Mouse (Mus musculus) ES-E14 (cell line): ENCODE data around the gene Ip6k1.

Experiments
- CHD2 ChIP-seq: IDR thresholded peaks from 2 replicates; pipeline ENCODE4 v1.6.1; 2014; ENCODE audit warnings: mild to moderate bottlenecking, low read depth, low read length, inconsistent platforms
- HCFC1 ChIP-seq: IDR thresholded peaks from 2 replicates; pipeline ENCODE4 v1.6.1; 2012; ENCODE audit warnings: low read length, inconsistent platforms, borderline replicate concordance; ENCODE audit not compliant: insufficient read depth
- MAFK ChIP-seq: IDR thresholded peaks from 2 replicates; pipeline ENCODE4 v1.6.1; 2014; ENCODE audit warnings: mild to moderate bottlenecking, low read depth, low read length, inconsistent platforms; ENCODE audit not compliant: insufficient read depth
- ZNF384 ChIP-seq: IDR thresholded peaks from 2 replicates; pipeline ENCODE4 v1.6.1; 2012; ENCODE audit warnings: low read depth, low read length, inconsistent platforms

DNA sequence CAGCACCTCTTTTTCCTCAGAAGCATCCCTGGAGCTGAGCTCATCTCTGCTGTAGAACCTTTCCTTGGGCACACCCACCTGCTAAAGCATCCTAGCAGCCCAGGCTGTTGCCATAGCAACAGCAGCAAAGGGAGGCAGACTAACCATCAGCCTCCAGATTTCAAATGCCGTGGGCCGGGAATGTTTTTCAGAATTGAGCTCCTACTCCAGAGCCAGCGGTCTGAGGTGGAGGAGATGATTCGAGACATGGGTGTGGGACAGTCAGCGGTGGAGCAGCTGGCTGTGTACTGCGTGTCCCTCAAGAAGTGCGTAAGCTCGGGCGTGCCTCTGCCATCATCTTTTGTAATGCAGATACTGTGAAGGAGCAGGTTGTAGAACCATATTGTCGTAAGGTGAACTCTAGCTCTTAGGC is 40.9 kb upstream of the Ip6k1 start:
- TF ChIP-seq HCFC1: peak; percentile 63; the same call in 1 of the 2 replicates
- TF ChIP-seq MAFK: no peak
- TF ChIP-seq ZNF384: no peak
- TF ChIP-seq CHD2: no peak
